Mouse (Mus musculus) heart, postnatal 10 days (tissue): ENCODE measurements around the gene Myo3b. TPM values are rescaled to one million over a fixed set of nuclear protein-coding genes. Genes with fewer than 3 reads are reported as not detected.

Experiments
- DNase-seq, 2 experiments: peaks; one replicate each; pipeline ENCODE4 v3.0.0; 2021
- intact Hi-C: fragments of 180-260 bp; cut with DNase I; formaldehyde crosslinking; loops from one replicate; pipeline ENCODE4 v1.15.1; 2025
- total RNA-seq, 2 experiments: library from RNA; stranded (reverse); gene quantifications; 2 replicates each; pipeline ENCODE4 v1.2.3; 2021

The Myo3b gene
- total RNA-seq, 2 experiments from 2014 or later: 0.12 TPM; not detected in 1

- no peak for DNase-seq
- intact Hi-C loops: no loop called here
Measured at GRCm38 (mm10) chr2:70345126-70345525, 306.2 kb downstream of the Myo3b start.

- intact Hi-C loops: no loop called here
- peak in 1 of 2 experiments; percentile 9 for DNase-seq
Measured at GRCm38 (mm10) chr2:70347511-70347910, 308.6 kb downstream of the Myo3b start.

DNA sequence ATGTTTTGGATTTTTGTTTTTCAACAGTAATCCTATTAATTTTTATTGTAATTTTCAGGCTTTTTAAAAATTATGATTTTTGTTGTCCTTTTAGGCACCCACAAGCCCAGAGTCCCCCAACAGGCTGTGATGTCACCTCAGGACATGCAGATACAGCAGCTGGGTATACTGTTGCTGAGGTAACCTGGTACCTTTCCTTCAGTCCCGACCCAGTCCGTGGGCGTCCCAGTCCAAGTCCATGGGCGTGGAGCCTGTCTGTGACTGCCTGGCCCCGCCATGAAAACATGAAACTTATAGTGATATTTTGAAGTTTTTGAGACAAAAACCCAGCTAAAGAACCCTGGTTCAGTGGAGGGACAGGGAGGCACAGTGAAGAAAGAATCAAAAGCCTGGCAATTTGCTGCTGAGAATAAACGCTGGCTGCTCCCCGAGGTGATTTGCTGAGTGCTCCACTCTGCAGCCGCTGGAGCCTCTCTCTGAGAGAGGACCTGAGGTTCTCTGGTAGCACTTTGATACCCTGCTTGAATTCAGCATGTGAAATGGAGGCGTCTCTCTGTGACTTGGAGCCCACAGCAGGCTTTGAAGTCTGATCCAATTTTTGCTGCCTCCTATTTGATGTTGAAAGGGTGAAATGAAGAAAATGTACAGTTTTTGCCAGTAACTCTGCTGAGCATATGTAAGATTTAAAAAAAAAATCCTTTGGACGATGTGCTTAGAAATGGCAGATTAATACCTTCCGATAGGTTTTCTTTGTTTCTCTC lies 310.0 kb downstream of the Myo3b start:
- DNase-seq: no peak
- intact Hi-C loops: no loop called here

GRCm38 (mm10) chr2:70352435-70353165 lies 313.7 kb downstream of the Myo3b start:
- intact Hi-C loops: no loop called here
- DNase-seq: no peak

DNA sequence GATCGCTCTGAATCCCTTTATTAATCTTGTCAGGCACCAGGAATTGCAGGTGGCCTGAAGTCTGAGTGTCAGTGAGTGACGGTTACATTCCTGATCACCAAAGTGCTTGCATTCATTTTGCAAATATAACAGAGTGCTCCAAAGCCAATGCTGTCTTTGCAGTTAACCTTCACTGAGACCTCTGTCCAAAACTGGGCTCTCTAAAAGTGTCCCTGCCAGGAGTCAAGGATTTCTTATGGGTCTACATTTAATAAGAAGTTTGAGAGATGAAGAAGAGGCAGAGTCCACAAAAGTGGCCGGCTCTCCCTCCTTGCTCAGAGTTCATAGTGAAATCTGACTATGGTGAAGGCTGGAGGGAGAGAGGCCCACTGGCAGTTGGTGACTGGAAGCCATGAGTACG lies 315.1 kb downstream of the Myo3b start:
- no peak for DNase-seq
- intact Hi-C loops: no loop called here

DNA sequence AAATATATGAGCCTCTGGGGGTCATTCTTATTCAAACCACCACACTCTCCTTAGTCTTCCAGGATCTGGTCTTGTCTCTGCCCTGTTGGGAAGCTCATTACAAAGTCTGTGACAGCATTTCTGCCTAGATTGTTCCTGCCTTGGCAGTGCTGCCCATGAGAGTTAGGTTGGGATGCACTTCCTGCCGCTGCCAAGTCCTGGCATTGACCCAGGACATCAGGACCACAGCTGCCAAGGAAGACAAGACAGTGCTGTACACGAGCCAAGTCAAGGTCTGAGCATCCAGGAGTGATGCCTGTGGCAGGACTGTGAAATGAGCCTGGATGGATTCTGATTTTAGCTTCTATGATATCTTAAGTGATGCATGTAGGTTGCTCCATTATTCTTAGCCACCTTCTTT lies 316.1 kb downstream of the Myo3b start:
- no peak for DNase-seq
- intact Hi-C loops: no loop called here

DNA sequence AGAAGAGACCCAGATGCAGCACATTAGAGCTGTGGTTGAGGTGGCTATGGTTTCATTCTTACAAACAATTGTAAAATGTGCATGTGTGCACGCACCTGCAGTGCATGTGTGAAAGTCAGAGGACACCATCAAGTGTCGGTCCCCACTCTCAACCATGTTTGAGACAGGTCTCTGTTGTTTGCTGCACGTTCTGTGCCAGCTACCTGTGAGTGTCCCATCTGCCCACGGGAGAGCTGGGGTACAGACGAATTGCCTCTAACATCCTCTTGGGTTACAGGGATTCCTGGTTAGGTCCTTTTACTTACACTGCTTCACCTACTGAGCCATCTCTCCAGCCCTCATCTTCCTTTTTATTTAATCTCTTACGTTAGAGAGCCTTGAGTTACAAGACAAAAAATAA lies 330.5 kb downstream of the Myo3b start:
- DNase-seq: no peak
- intact Hi-C loops: no loop called here

GRCm38 (mm10) chr2:70379341-70379740 lies 340.4 kb downstream of the Myo3b start:
- no peak for DNase-seq
- intact Hi-C loops: no loop called here

DNA sequence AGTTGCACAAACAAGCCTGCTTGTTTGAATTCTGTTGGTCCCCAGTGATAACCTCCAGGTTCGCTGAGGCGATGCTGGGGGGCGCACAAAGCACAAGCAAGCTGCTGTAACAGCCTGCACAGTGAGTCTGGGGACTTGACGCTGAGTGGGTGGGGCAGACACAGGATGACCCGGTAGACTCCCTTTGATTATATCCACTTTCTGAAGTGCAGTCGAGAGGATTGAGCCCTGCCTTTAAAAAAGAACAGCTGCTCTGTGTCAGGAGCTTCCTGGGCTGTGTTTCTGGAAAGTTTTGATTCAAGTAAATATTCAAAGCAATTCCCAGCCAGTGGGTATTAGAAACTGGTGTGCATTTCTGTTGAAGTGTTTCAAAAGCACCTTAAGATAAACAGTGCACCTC lies 341.0 kb downstream of the Myo3b start:
- no peak for DNase-seq
- intact Hi-C loops: no loop called here

DNA sequence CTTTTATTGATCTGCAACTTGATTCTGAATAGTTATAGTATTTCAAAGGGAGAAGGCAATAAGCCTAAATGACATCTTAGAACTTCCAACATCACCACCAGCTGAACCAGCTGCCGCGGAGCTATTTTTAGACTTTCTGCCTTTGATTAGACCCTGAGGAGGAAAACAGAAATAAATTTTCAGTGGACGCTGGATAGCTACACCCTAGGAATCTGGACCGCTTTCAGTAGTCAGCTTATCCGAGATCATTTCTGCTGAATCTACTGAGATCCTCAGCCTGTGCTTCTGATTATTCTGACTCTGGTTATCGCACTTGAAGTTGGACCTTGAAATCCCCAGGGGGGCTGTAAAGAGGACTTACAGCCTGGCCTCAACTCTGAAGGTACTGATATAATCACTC lies 349.7 kb downstream of the Myo3b start:
- peak; percentile 1 to 9 for DNase-seq

GRCm38 (mm10) chr2:70389162-70389561 lies 350.2 kb downstream of the Myo3b start:
- intact Hi-C loops: no loop called here
- no peak for DNase-seq

More for the DNA sequence above, 349.7 kb downstream of the Myo3b start:
- intact Hi-C loops: no loop called here

- no peak for DNase-seq
- intact Hi-C loops: no loop called here
Measured at GRCm38 (mm10) chr2:70397734-70398276, 358.9 kb downstream of the Myo3b start.

- intact Hi-C loops: no loop called here
- no peak for DNase-seq
Measured at GRCm38 (mm10) chr2:70399441-70400115, 360.7 kb downstream of the Myo3b start.

DNA sequence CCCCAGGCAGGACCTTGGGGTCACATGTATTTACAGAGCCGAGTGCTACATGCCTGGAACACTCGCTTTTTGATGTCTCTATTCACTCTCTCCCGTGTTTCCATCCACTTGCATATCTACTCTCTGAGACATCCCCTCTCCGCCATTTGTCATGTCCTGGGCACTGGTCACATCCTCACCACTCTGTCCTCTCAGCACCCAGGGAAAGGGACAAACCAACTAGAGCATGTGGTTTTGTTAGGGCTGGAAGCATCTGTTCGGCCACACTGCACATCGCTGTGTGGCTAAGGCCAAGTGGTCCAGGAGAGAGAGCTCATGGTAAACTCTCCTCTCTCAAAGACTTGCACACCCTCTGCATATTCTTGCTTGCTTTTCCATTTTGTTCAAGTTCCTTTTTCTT lies 361.4 kb downstream of the Myo3b start:
- intact Hi-C loops: no loop called here
- no peak for DNase-seq

GRCm38 (mm10) chr2:70404301-70404700 lies 365.4 kb downstream of the Myo3b start:
- DNase-seq: no peak
- intact Hi-C loops: no loop called here

- DNase-seq: no peak
- intact Hi-C loops: no loop called here
Measured at GRCm38 (mm10) chr2:70406846-70407245, 367.9 kb downstream of the Myo3b start.

- intact Hi-C loops: no loop called here
- DNase-seq: peak; percentile 23 to 27
Measured at GRCm38 (mm10) chr2:70407729-70408128, 368.8 kb downstream of the Myo3b start.

DNA sequence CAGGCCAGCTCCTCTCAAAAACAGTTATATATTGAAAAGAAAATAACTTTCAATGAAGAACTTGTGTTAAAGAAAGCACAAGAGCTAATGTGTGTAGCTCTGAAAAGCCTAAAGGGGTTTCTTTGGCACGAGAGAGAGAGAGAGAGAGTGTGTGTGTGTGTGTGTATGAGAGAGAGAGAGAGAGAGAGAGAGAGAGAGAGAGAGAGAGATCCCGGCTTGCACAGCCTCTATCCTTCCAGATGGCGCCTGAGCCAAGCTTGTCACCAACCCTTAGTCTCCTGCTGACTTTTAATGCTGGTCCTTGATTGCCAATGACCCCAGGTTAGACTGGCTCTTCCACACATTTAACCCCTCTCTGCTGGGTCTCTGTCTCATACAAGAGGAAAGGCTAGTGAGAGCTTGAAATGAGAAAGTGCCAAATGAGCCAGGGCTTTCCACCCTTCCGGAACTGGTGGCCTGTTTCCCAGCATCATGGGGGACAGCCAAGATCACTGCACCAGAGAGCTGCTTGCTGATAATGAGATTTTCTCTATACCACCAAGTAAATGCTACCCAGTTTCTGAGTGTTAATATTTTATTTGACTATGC lies 371.5 kb downstream of the Myo3b start:
- peak; percentile 8 to 31 for DNase-seq
- intact Hi-C loops: no loop called here

- intact Hi-C loops: no loop called here
- no peak for DNase-seq
Measured at GRCm38 (mm10) chr2:70412315-70412714, 373.4 kb downstream of the Myo3b start.

DNA sequence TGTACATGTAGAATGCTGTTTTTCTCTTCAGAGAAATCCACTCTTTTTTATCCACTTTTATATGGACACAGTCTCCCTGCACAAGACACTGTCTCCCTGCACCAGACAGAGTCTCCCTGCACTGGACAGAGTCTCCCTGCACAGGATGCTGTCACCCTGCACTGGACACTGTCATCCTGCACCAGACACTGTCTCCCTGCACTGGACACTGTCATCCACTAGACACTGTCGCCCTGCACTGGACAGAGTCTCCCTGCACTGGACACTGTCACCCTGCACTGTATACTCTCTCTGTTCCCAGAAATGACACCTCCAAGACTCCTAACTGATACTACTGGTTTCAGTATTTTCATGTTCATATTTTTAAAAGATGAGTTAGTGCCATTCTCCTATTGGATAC lies 375.5 kb downstream of the Myo3b start:
- no peak for DNase-seq
- intact Hi-C loops: no loop called here

GRCm38 (mm10) chr2:70415521-70415920 lies 376.6 kb downstream of the Myo3b start:
- DNase-seq: no peak
- intact Hi-C loops: no loop called here
